Mouse (Mus musculus) neural tube, embryonic 10.5 days (tissue): ENCODE results near the gene Gm20920.
"Not testable (repeated sequence)": the region's sequence is repeated elsewhere in the genome, so short reads cannot be mapped to it uniquely, and the experiment has no call there.

Experiments used
- DNase-seq: peaks from one replicate; pipeline ENCODE4 v3.0.0-alpha.2; 2017; ENCODE audit warnings: low spot score; ENCODE audit errors: extremely low spot score

Gm20920 gene

DNA sequence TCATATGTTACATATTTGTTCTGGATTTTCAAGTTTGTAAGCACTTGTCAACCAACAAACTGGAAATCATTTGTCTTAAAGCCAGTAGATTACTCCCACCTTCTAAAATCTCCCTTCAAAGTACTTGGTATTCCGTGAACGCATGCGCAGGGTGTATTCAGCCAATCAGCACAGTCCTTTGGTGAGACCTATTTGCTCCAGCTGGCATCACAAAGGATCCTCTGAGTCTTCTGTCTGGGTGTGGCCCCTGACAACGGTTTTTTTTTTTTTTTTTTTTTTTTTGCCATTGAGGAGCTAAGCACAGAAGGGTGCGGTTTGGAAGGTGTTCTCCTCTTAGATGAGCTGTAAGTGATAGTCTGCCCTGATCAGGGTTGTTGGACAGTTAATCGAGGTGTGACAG lies at the start of gene Gm20920:
TSS of gene Gm20920 (plus strand) at position 301 of the 400 bp plus-strand sequence.
- DNase-seq: not testable (repeated sequence)
